Mouse (Mus musculus) CH12.LX (cell line): ENCODE results near the gene Vdr. TPM values are rescaled to one million over a fixed set of nuclear protein-coding genes. Genes with fewer than 3 reads are reported as not detected.

Experiments
- DNase-seq: peaks from one replicate; pipeline ENCODE4 v3.0.0-alpha.2; 2013; ENCODE audit errors: extremely low read depth
- H3K27ac ChIP-seq: 2 replicates; pipeline ENCODE4 v1.5.1; 2012; ENCODE audit warnings: low read depth, mild to moderate bottlenecking, control low read depth, moderate library complexity; ENCODE audit not compliant: insufficient read depth
- H3K27me3 ChIP-seq: replicated peaks from 2 replicates; pipeline ENCODE3; 2012; ENCODE audit warnings: inconsistent platforms
- H3K36me3 ChIP-seq, 2 experiments: replicated peaks in 1 of 2; 2 replicates each; pipeline versions ENCODE3 to v1.6.1; 2012; ENCODE audit warnings: inconsistent platforms in 1 of 2, low read length in 1 of 2, mild to moderate bottlenecking in 1 of 2, mixed read lengths in 1 of 2, moderate library complexity in 1 of 2; ENCODE audit not compliant: control insufficient read depth in 1 of 2, insufficient read depth in 1 of 2
- H3K4me1 ChIP-seq, 2 experiments: 2 replicates each; pipeline ENCODE4 v1.6.1; 2012; ENCODE audit warnings: inconsistent platforms in 1 of 2, moderate library complexity in 1 of 2; ENCODE audit not compliant: insufficient read depth in 2 of 2, control insufficient read depth in 1 of 2
- H3K4me2 ChIP-seq: 2 replicates; pipeline ENCODE4 v1.6.1; 2012; ENCODE audit warnings: low read depth, mild to moderate bottlenecking, control low read depth; ENCODE audit not compliant: poor library complexity, insufficient read depth, severe bottlenecking
- H3K4me3 ChIP-seq, 3 experiments: fragments of 150-350 bp in 1 of 3; sonication (generic) in 1 of 3; replicated peaks in 1 of 3; 2 replicates each; pipeline versions ENCODE3 to v1.5.1; 2011 to 2012; ENCODE audit warnings: low read depth in 2 of 3, low read length in 2 of 3, mild to moderate bottlenecking in 2 of 3, moderate library complexity in 2 of 3, control low read depth in 1 of 3, improper control_type of control experiment in 1 of 3, inconsistent platforms in 1 of 3, mixed read lengths in 1 of 3; ENCODE audit not compliant: poor library complexity in 1 of 3
- H3K79me2 ChIP-seq: replicated peaks from 2 replicates; pipeline ENCODE4 v1.6.1; 2012; ENCODE audit warnings: mild to moderate bottlenecking, moderate library complexity; ENCODE audit not compliant: control insufficient read depth, poor library complexity, insufficient read depth, severe bottlenecking; ENCODE audit errors: extremely low read depth
- H3K9ac ChIP-seq: 2 replicates; pipeline ENCODE4 v1.6.1; 2012; ENCODE audit warnings: low read depth, mild to moderate bottlenecking, control low read depth, moderate library complexity; ENCODE audit not compliant: insufficient read depth
- H3K9me3 ChIP-seq: replicated peaks from 2 replicates; pipeline ENCODE3; 2012; ENCODE audit warnings: low read length, inconsistent platforms, mixed read lengths
- CHD2 ChIP-seq: IDR thresholded peaks from 2 replicates; pipeline ENCODE4 v1.6.1; 2011; ENCODE audit warnings: low read length, improper control_type of control experiment
- E2F4 ChIP-seq: IDR thresholded peaks from 2 replicates; pipeline ENCODE4 v1.6.1; 2011; ENCODE audit warnings: low read depth, low read length, improper control_type of control experiment; ENCODE audit not compliant: insufficient replicate concordance
- ETS1 ChIP-seq: conservative IDR thresholded peaks from 2 replicates; pipeline ENCODE4 v1.6.1; 2012; ENCODE audit warnings: low read depth, mild to moderate bottlenecking, inconsistent platforms, low read length, improper control_type of control experiment, moderate library complexity
- GABPA ChIP-seq: IDR thresholded peaks from 2 replicates; pipeline ENCODE4 v1.6.1; 2012; ENCODE audit warnings: low read depth, low read length, improper control_type of control experiment, inconsistent platforms; ENCODE audit not compliant: insufficient replicate concordance
- HCFC1 ChIP-seq: IDR thresholded peaks from 2 replicates; pipeline ENCODE4 v1.6.1; 2012; ENCODE audit warnings: low read depth, mild to moderate bottlenecking, inconsistent platforms, low read length, improper control_type of control experiment
- KAT2A ChIP-seq: IDR thresholded peaks from 2 replicates; pipeline ENCODE4 v1.6.1; 2012; ENCODE audit warnings: low read length, improper control_type of control experiment, inconsistent platforms; ENCODE audit not compliant: insufficient replicate concordance
- MAFK ChIP-seq: IDR thresholded peaks from 2 replicates; pipeline ENCODE4 v1.6.1; 2011; ENCODE audit warnings: low read length, improper control_type of control experiment; ENCODE audit not compliant: insufficient replicate concordance
- MAX ChIP-seq: IDR thresholded peaks from 2 replicates; pipeline ENCODE4 v1.6.1; 2011; ENCODE audit warnings: low read length, improper control_type of control experiment
- MEF2A ChIP-seq: IDR thresholded peaks from 2 replicates; pipeline ENCODE4 v1.6.1; 2014; ENCODE audit warnings: low read depth, mild to moderate bottlenecking, inconsistent platforms, low read length, improper control_type of control experiment, borderline replicate concordance
- MYC ChIP-seq: IDR thresholded peaks from 2 replicates; pipeline ENCODE4 v1.6.1; 2011; ENCODE audit warnings: low read depth, mild to moderate bottlenecking, improper control_type of control experiment, low read length
- NELFE ChIP-seq: IDR thresholded peaks from 2 replicates; pipeline ENCODE4 v1.6.1; 2011; ENCODE audit warnings: low read depth, low read length, improper control_type of control experiment
- PAX5 ChIP-seq: IDR thresholded peaks from 2 replicates; pipeline ENCODE4 v1.6.1; 2012; ENCODE audit warnings: low read length, inconsistent platforms, mixed read lengths
- RCOR1 ChIP-seq: conservative IDR thresholded peaks from 2 replicates; pipeline ENCODE4 v1.6.1; 2012; ENCODE audit warnings: low read depth, mild to moderate bottlenecking, inconsistent platforms, low read length, improper control_type of control experiment
- TBP ChIP-seq: conservative IDR thresholded peaks from 2 replicates; pipeline ENCODE4 v1.6.1; 2011; ENCODE audit warnings: low read depth, low read length, improper control_type of control experiment
- TCF12 ChIP-seq: IDR thresholded peaks from 2 replicates; pipeline ENCODE4 v1.6.1; 2014; ENCODE audit warnings: low read depth, mild to moderate bottlenecking, inconsistent platforms, low read length, improper control_type of control experiment
- USF2 ChIP-seq: conservative IDR thresholded peaks from 2 replicates; pipeline ENCODE4 v1.6.1; 2011; ENCODE audit warnings: low read depth, low read length, improper control_type of control experiment
- ZMIZ1 ChIP-seq: IDR thresholded peaks from 2 replicates; pipeline ENCODE4 v1.6.1; 2012; ENCODE audit warnings: low read depth, mild to moderate bottlenecking, inconsistent platforms, low read length, improper control_type of control experiment
- ZNF384 ChIP-seq: IDR thresholded peaks from 2 replicates; pipeline ENCODE4 v1.6.1; 2012; ENCODE audit warnings: low read depth, low read length, improper control_type of control experiment, inconsistent platforms
- dilution Hi-C: fragments of 300-500 bp; cut with MboI; formaldehyde crosslinking; loops from 2 replicates; pipeline ENCODE4 v1.14.3; 2020; ENCODE audit warnings: low sequenced_read_pairs; ENCODE audit not compliant: extremely low pct_unique_long_range_greater_than_20kb, extremely low pct_ligation_motif_present
- in situ Hi-C: fragments of 300-500 bp; cut with MboI; formaldehyde crosslinking; loops from 3 replicates; pipeline ENCODE4 v1.14.3; 2019; ENCODE audit warnings: low sequenced_read_pairs, low pct_ligation_motif_present, low pct_unique_long_range_greater_than_20kb, mixed read lengths
- polyA plus RNA-seq: library from polyadenylated mRNA; unstranded; fragments of >175 nt; gene quantifications from 2 replicates; pipeline ENCODE4 v1.2.1, GENCODE M21; 2012; ENCODE audit warnings: low read depth; ENCODE audit not compliant: insufficient read length
- total RNA-seq, 2 experiments: library from RNA; depleted of rRNA; stranded (reverse); fragments of 300-350 nt in 1 of 2; fragments of >200 nt in 1 of 2; gene quantifications; 2 replicates each; pipeline ENCODE4 v1.2.3; 2012 to 2014

Vdr gene
- total and polyA plus RNA-seq, 3 experiments: 0.52 to 1.7 (median 0.68) TPM

DNA sequence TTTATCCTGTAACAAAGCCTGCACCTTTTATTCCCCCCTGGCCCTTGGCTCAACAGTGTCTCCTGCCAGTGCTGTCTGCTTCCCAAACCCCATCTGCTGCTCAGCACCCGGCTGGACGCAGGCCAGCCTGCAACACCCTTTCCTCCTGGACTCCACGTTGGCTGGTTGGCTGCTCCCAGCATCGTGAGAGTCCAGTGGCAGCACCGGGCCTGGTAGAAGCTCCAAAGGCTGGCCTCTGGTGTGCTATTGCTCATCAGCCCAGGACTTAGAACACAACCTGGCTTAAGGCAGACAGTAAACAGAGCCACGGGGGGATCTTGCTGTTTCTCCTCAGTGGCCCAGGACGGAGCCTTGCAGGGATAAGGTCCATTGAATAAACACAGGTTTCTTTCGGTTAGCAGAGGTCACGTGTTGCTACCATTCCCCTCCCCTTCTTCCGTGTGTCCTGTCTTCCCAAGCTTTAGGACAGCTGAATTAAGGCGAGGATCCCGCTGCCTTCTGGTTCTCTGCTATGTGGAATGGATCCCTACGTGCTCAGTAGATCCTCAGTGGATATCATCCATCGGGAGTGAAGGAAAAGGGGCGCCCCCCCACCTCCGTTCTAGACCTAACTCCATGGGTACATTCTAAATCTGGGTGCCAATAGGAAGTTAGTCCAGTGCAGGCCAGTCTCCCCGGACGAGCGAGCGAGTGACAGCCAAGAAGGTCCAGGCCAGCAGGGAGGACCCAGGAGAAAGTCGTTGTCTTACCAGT lies 96.8 kb downstream of the Vdr start:
- dilution Hi-C loops: no loop called here
- TF ChIP-seq ETS1: no peak
- no peak for TF ChIP-seq RCOR1
- no peak for TF ChIP-seq CHD2
- no peak for TF ChIP-seq ZMIZ1
- TF ChIP-seq MEF2A: no peak
- TF ChIP-seq MAFK: no peak
- TF ChIP-seq NELFE: no peak
- TF ChIP-seq E2F4: no peak
- TF ChIP-seq USF2: no peak
- TF ChIP-seq MAX: no peak
- TF ChIP-seq TCF12: no peak
- TF ChIP-seq PAX5: no peak
- no peak for TF ChIP-seq MYC
- no peak for TF ChIP-seq HCFC1
- TF ChIP-seq GABPA: no peak
- Histone ChIP-seq H3K36me3 (peaks cover 39 to 90% of the 10 kb centered on the region in 2 experiments), H3K79me2 (peaks cover 8% of the 10 kb centered on the region; the same call in 1 of the 2 replicates), H3K4me1 (peaks cover 24 to 68% of the 10 kb centered on the region in 2 experiments), H3K4me3 (no peak overlapping the region), H3K9me3 (no peaks in the 10 kb centered on the region), H3K9ac (no peak overlapping the region), H3K27ac (no peak overlapping the region), H3K27me3 (no peaks in the 10 kb centered on the region), H3K4me2 (no peak overlapping the region)
- in situ Hi-C loops: no loop called here
- DNase-seq: no peak

DNA sequence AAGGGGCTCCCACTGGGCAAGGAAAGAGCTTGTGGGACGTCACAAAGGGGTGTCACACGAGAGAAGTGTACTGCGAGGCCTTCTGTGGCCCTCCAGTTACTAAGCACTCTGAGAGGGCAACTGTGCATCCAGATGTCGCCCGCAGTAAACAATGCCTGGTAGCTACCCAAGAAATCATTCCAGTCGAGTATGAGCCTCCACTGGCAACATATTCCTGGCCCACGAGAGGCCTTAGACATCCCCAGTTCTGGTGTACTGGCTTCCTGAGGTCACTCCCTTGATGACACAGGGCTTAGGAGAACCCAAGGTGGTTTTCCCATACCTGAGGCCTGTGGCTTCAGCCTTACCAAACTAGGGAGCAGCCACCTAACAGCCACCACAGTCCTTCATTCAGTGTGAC lies 97.6 kb downstream of the Vdr start:
- DNase-seq: no peak
- dilution Hi-C loops: no loop called here
- no peaks in the 10 kb centered on the region for H3K27me3 ChIP-seq
- H3K79me2 ChIP-seq: peaks cover 5% of the 10 kb centered on the region; the same call in 1 of the 2 replicates
- H3K27ac ChIP-seq: no peak overlapping the region
- H3K9me3 ChIP-seq: no peaks in the 10 kb centered on the region
- H3K4me2 ChIP-seq: no peak overlapping the region
- peaks cover 46 to 92% of the 10 kb centered on the region in 2 experiments for H3K36me3 ChIP-seq
- H3K4me3 ChIP-seq: no peak overlapping the region
- in situ Hi-C loops: no loop called here
- TF ChIP-seq GABPA: no peak
- no peak for TF ChIP-seq TBP
- no peak for TF ChIP-seq TCF12
- TF ChIP-seq MEF2A: no peak
- TF ChIP-seq HCFC1: no peak
- no peak for TF ChIP-seq KAT2A
- TF ChIP-seq ZNF384: no peak
- TF ChIP-seq, all 38 proteins: peak for 0
- Histone ChIP-seq H3K9ac (no peak overlapping the region), H3K4me1 (peaks cover 21 to 60% of the 10 kb centered on the region in 2 experiments)
